Mouse (Mus musculus) megakaryocyte, embryonic 14.5 days (primary cell): ENCODE results near the gene Gm49388. TPM values are rescaled to one million over a fixed set of nuclear protein-coding genes. Genes with fewer than 3 reads are reported as not detected.

Experiments
- H3K27me3 ChIP-seq: replicated peaks from 2 replicates; pipeline ENCODE3; 2012; ENCODE audit warnings: inconsistent platforms
- H3K36me3 ChIP-seq: replicated peaks from 2 replicates; pipeline ENCODE3; 2012; ENCODE audit warnings: low read length, inconsistent platforms, mixed read lengths
- H3K4me1 ChIP-seq: 2 replicates; pipeline ENCODE4 v1.6.1; 2012; ENCODE audit warnings: inconsistent platforms
- H3K4me3 ChIP-seq: replicated peaks from 2 replicates; pipeline ENCODE3; 2012; ENCODE audit warnings: moderate library complexity, mild to moderate bottlenecking, inconsistent platforms
- H3K9me3 ChIP-seq: 2 replicates; pipeline ENCODE4 v1.6.1; 2012; ENCODE audit warnings: inconsistent platforms
- FLI1 ChIP-seq: IDR thresholded peaks from 2 replicates; pipeline ENCODE4 v1.6.1; 2012; ENCODE audit warnings: low read length, inconsistent platforms, mixed read lengths
- GATA1 ChIP-seq: IDR thresholded peaks from 3 replicates; pipeline ENCODE4 v1.6.1; 2012; ENCODE audit warnings: mixed read lengths, low read length, inconsistent platforms, borderline replicate concordance
- polyA plus RNA-seq: library from polyadenylated mRNA; stranded (reverse); fragments of >175 nt; gene quantifications from 2 replicates; pipeline ENCODE4 v1.2.3, GENCODE M21; 2012; ENCODE audit warnings: low replicate concordance; ENCODE audit not compliant: insufficient read depth

The Gm49388 gene
- polyA plus RNA-seq, 1 experiment: not detected

GRCm38 (mm10) chr7:127801010-127801621, 15.7 kb downstream of the Gm49388 start:
- peaks cover 79% of the 10 kb centered on the region for H3K36me3 ChIP-seq
- H3K4me3 ChIP-seq: peak overlapping the region; percentile 94
- no peaks in the 10 kb centered on the region for H3K9me3 ChIP-seq
- H3K4me1 ChIP-seq: peaks cover 55% of the 10 kb centered on the region
- H3K27me3 ChIP-seq: no peaks in the 10 kb centered on the region
- no peak for TF ChIP-seq FLI1
- TF ChIP-seq GATA1: no peak

- H3K4me1 ChIP-seq: peaks cover 64% of the 10 kb centered on the region
- no peak for TF ChIP-seq GATA1
- H3K4me3 ChIP-seq: peak overlapping the region; percentile 9
- H3K27me3 ChIP-seq: no peaks in the 10 kb centered on the region
- peaks cover 67% of the 10 kb centered on the region for H3K36me3 ChIP-seq
- H3K9me3 ChIP-seq: no peaks in the 10 kb centered on the region
Observed at GRCm38 (mm10) chr7:127802313-127802712, 16.9 kb downstream of the Gm49388 start.

- no peak for TF ChIP-seq GATA1
- TF ChIP-seq FLI1: no peak
- Histone ChIP-seq H3K4me3 (no peak overlapping the region), H3K36me3 (peaks cover 7% of the 10 kb centered on the region), H3K27me3 (no peaks in the 10 kb centered on the region), H3K9me3 (no peaks in the 10 kb centered on the region; the same call in 1 of the 2 replicates), H3K4me1 (peaks cover 56% of the 10 kb centered on the region)
Observed at GRCm38 (mm10) chr7:127808821-127809220, 23.4 kb downstream of the Gm49388 start.

- TF ChIP-seq FLI1 (no peak), GATA1 (no peak)
- no peak overlapping the region for H3K4me3 ChIP-seq
- H3K27me3 ChIP-seq: no peaks in the 10 kb centered on the region
- H3K36me3 ChIP-seq: no peaks in the 10 kb centered on the region
- no peaks in the 10 kb centered on the region; the same call in 1 of the 2 replicates for H3K9me3 ChIP-seq
- peaks cover 56% of the 10 kb centered on the region for H3K4me1 ChIP-seq
Observed at GRCm38 (mm10) chr7:127809846-127810245, 24.4 kb downstream of the Gm49388 start.

GRCm38 (mm10) chr7:127810650-127811049, 25.2 kb downstream of the Gm49388 start:
- Histone ChIP-seq H3K27me3 (peaks cover 4% of the 10 kb centered on the region), H3K9me3 (no peaks in the 10 kb centered on the region; the same call in 1 of the 2 replicates), H3K36me3 (no peaks in the 10 kb centered on the region), H3K4me3 (no peak overlapping the region), H3K4me1 (peaks cover 56% of the 10 kb centered on the region)
- TF ChIP-seq GATA1 (no peak), FLI1 (no peak)

- peaks cover 4% of the 10 kb centered on the region for H3K27me3 ChIP-seq
- H3K4me3 ChIP-seq: no peak overlapping the region
- H3K4me1 ChIP-seq: peaks cover 60% of the 10 kb centered on the region
- no peak for TF ChIP-seq GATA1
- no peak for TF ChIP-seq FLI1
- no peaks in the 10 kb centered on the region; the same call in 1 of the 2 replicates for H3K9me3 ChIP-seq
- H3K36me3 ChIP-seq: no peaks in the 10 kb centered on the region
Observed at GRCm38 (mm10) chr7:127811240-127811639, 25.8 kb downstream of the Gm49388 start.

- no peaks in the 10 kb centered on the region for H3K36me3 ChIP-seq
- peaks cover 4% of the 10 kb centered on the region for H3K27me3 ChIP-seq
- H3K9me3 ChIP-seq: no peaks in the 10 kb centered on the region; the same call in 1 of the 2 replicates
- peaks cover 55% of the 10 kb centered on the region for H3K4me1 ChIP-seq
- TF ChIP-seq FLI1 (no peak), GATA1 (no peak)
- H3K4me3 ChIP-seq: no peak overlapping the region
Observed at GRCm38 (mm10) chr7:127812292-127812691, 26.9 kb downstream of the Gm49388 start.

- TF ChIP-seq FLI1: no peak
- no peak for TF ChIP-seq GATA1
- Histone ChIP-seq H3K27me3 (peaks cover 6% of the 10 kb centered on the region), H3K4me3 (no peak overlapping the region), H3K36me3 (no peaks in the 10 kb centered on the region), H3K4me1 (peaks cover 49% of the 10 kb centered on the region), H3K9me3 (no peaks in the 10 kb centered on the region; the same call in 1 of the 2 replicates)
Observed at GRCm38 (mm10) chr7:127813821-127814220, 28.4 kb downstream of the Gm49388 start.

- no peak for TF ChIP-seq FLI1
- TF ChIP-seq GATA1: no peak
- Histone ChIP-seq H3K4me1 (peaks cover 43% of the 10 kb centered on the region), H3K27me3 (peaks cover 6% of the 10 kb centered on the region), H3K36me3 (no peaks in the 10 kb centered on the region), H3K9me3 (no peaks in the 10 kb centered on the region; the same call in 1 of the 2 replicates), H3K4me3 (no peak overlapping the region)
Observed at GRCm38 (mm10) chr7:127814241-127814921, 29.0 kb downstream of the Gm49388 start.

- Histone ChIP-seq H3K27me3 (peaks cover 6% of the 10 kb centered on the region), H3K4me1 (peaks cover 43% of the 10 kb centered on the region), H3K9me3 (no peaks in the 10 kb centered on the region; the same call in 1 of the 2 replicates), H3K4me3 (no peak overlapping the region), H3K36me3 (no peaks in the 10 kb centered on the region)
- TF ChIP-seq FLI1: no peak
- no peak for TF ChIP-seq GATA1
Observed at GRCm38 (mm10) chr7:127815116-127815665, 29.8 kb downstream of the Gm49388 start.
